Mouse (Mus musculus) megakaryocyte, embryonic 14.5 days (primary cell): ENCODE measurements around the gene Prdx6.

Experiments
- FLI1 ChIP-seq: IDR thresholded peaks from 2 replicates; pipeline ENCODE4 v1.6.1; 2012; ENCODE audit warnings: low read length, inconsistent platforms, mixed read lengths
- GATA1 ChIP-seq: IDR thresholded peaks from 3 replicates; pipeline ENCODE4 v1.6.1; 2012; ENCODE audit warnings: mixed read lengths, low read length, inconsistent platforms, borderline replicate concordance

GRCm38 (mm10) chr1:161199856-161200255 is 51.2 kb downstream of the Prdx6 start:
- no peak for TF ChIP-seq GATA1
- no peak for TF ChIP-seq FLI1
